Mouse (Mus musculus) G1E (cell line): ENCODE data around the gene Iqcd. TPM values are rescaled to one million over a fixed set of nuclear protein-coding genes. Genes with fewer than 3 reads are reported as not detected.

ENCODE experiments used
- ATAC-seq: 2 replicates; pipeline ENCODE4 v1.8.0; 2016; ENCODE audit warnings: mild to moderate bottlenecking; ENCODE audit not compliant: insufficient number of reproducible peaks, poor library complexity, low FRiP score, severe bottlenecking; ENCODE audit errors: extremely low read depth
- DNase-seq: peaks from one replicate; pipeline ENCODE4 v3.0.0; 2012; ENCODE audit warnings: low spot score
- H3K27me3 ChIP-seq: 2 replicates; pipeline ENCODE4 v1.6.1; 2012; ENCODE audit warnings: mild to moderate bottlenecking, low read length, inconsistent platforms; ENCODE audit not compliant: insufficient read depth
- H3K36me3 ChIP-seq: replicated peaks from 2 replicates; pipeline ENCODE3; 2012; ENCODE audit warnings: mild to moderate bottlenecking, inconsistent platforms
- H3K4me1 ChIP-seq: 2 replicates; pipeline ENCODE4 v1.6.1; 2012; ENCODE audit warnings: low read depth, low read length, inconsistent platforms, mixed read lengths; ENCODE audit not compliant: insufficient read depth
- H3K4me3 ChIP-seq: 2 replicates; pipeline ENCODE4 v1.5.1; 2012; ENCODE audit warnings: low read depth, mild to moderate bottlenecking, inconsistent platforms, low read length, moderate library complexity, mixed read lengths
- H3K9me3 ChIP-seq: replicated peaks from 2 replicates; pipeline ENCODE4 v1.6.1; 2012; ENCODE audit warnings: inconsistent platforms
- CTCF ChIP-seq: IDR thresholded peaks from 2 replicates; pipeline ENCODE4 v1.5.1; 2012; ENCODE audit warnings: low read depth, low read length, inconsistent platforms, mixed read lengths
- GATA1 ChIP-seq: IDR thresholded peaks from 2 replicates; pipeline ENCODE4 v1.6.1; 2012; ENCODE audit warnings: borderline replicate concordance, low read length, inconsistent platforms, mixed read lengths
- GATA2 ChIP-seq: IDR thresholded peaks from 2 replicates; pipeline ENCODE4 v1.6.1; 2012; ENCODE audit warnings: low read depth, low read length, inconsistent platforms, borderline replicate concordance
- POLR2AphosphoS5 ChIP-seq: IDR thresholded peaks from 2 replicates; pipeline ENCODE4 v1.6.1; 2012; ENCODE audit warnings: low read depth, low read length, inconsistent platforms; ENCODE audit not compliant: insufficient replicate concordance
- TAL1 ChIP-seq: conservative IDR thresholded peaks from 2 replicates; pipeline ENCODE4 v1.6.1; 2012; ENCODE audit warnings: low read depth, low read length, inconsistent platforms, mixed read lengths
- polyA plus RNA-seq: library from polyadenylated mRNA; stranded (reverse); fragments of >175 nt; gene quantifications from 2 replicates; pipeline ENCODE4 v1.2.3, GENCODE M21; 2012
- total RNA-seq, 2 experiments: library from RNA; stranded (forward) in 1 of 2; stranded (reverse) in 1 of 2; fragments of 200-1000 nt in 1 of 2; fragments of >200 nt in 1 of 2; fragmentation: Nextera tagmentation in 1 of 2; gene quantifications; 2 replicates each; pipeline ENCODE4 v1.2.3; 2014 to 2017

Gene Iqcd
- total and polyA plus RNA-seq, 3 experiments, result 0.60 to 1.2 TPM; not detected in 1

DNA sequence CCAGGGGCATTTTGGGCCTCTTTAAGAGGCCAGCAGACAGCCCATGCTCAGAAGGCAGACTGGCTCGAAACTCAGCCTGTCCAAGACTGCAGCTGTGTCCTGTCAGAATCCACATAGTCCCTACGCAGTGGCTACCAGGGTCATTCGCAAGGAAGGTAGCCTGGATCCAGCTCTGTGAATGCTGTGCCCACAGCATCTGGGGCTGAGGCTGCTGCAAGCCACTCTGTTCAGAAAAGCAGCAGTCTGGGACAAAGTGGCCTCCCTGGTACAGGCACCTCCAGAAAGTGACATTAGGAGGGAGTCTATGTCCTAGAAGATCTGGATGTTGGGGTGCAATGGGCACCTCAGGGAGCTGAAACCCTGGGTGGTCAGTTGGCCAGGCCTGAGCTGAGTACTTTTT, 19.0 kb upstream of the Iqcd start:
- DNase-seq (no peak), ATAC-seq (no peak)
- Histone ChIP-seq H3K4me3 (no peak overlapping the region), H3K36me3 (peaks cover 96% of the 10 kb centered on the region), H3K27me3 (no peaks in the 10 kb centered on the region), H3K9me3 (no peaks in the 10 kb centered on the region), H3K4me1 (peaks cover 19% of the 10 kb centered on the region)
- TF ChIP-seq GATA1 (no peak), POLR2AphosphoS5 (no peak), TAL1 (no peak), CTCF (no peak), GATA2 (no peak)

DNA sequence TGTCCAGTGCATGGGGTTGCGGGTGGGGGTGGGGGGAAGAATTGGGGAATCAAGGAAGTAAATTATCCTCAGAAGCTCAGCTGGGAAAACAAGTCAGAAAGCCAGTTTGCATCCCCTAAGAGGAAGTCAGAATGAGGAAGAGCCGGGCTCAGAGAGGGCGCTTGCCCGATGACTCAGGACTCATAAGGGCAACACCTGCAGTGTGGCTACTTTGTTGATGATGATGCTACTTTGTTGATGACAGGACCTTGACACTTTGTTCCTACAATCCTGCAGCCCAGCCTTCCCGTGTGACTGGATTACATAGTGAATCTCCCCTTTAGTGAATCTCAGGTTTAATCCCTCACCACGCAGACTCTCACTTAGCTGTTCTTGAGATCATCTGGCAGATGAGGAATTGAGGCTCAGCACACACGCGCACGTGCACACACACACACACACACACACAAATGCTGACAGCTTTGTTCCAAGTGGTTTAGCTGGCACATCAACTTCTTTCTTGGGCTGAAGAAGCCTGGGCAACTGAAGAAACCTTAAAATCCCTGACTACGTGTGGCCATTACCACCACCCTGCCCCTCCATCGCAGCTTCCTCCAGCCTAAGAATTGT, 18.4 kb upstream of the Iqcd start:
- Histone ChIP-seq H3K36me3 (peaks cover 95% of the 10 kb centered on the region), H3K9me3 (no peaks in the 10 kb centered on the region), H3K4me3 (no peak overlapping the region), H3K4me1 (peaks cover 20% of the 10 kb centered on the region), H3K27me3 (no peaks in the 10 kb centered on the region)
- DNase-seq (no peak), ATAC-seq (no peak)
- TF ChIP-seq GATA2, result no peak
- TF ChIP-seq GATA1, result no peak
- TF ChIP-seq CTCF, result no peak
- no peak for TF ChIP-seq POLR2AphosphoS5
- TF ChIP-seq TAL1, result no peak

DNA sequence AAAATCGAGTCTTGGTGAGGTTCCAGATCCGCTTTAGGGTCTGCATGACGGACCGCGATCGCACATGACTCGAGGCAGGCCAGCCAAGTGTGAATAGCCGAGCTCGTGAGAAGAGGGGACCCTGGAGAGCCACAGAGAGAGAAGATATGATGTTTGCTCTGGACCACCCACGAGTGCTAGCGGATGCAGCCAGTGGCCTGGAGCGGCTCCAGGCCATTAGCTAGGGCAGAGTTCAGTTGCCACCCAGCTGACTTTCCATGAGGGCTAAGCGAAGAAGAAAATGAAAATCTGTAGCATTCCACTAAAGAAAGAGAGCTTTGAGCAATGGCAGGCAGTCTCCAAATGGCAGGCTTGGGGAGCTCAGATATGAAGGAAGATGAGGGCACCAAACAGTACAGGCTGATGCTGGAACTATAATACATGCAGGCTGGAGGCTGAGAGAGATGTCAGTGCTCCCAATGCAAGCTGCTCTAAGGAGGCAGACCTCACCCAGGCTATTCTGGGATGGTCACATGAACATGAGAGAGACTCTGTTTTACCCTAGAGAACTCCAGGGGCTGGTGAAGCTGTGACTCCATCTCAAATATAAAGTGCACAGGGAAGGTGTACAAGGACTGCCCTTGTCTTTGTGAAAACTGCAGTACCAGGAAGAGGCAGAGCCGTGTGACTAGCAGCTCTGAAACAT, 17.6 kb upstream of the Iqcd start:
- no peak for ATAC-seq
- Histone ChIP-seq H3K4me1 (peaks cover 20% of the 10 kb centered on the region), H3K27me3 (no peaks in the 10 kb centered on the region), H3K4me3 (no peak overlapping the region), H3K36me3 (peaks cover 89% of the 10 kb centered on the region), H3K9me3 (no peaks in the 10 kb centered on the region)
- no peak for DNase-seq
- TF ChIP-seq GATA2 (no peak), TAL1 (no peak), POLR2AphosphoS5 (no peak), GATA1 (no peak), CTCF (no peak)

DNA sequence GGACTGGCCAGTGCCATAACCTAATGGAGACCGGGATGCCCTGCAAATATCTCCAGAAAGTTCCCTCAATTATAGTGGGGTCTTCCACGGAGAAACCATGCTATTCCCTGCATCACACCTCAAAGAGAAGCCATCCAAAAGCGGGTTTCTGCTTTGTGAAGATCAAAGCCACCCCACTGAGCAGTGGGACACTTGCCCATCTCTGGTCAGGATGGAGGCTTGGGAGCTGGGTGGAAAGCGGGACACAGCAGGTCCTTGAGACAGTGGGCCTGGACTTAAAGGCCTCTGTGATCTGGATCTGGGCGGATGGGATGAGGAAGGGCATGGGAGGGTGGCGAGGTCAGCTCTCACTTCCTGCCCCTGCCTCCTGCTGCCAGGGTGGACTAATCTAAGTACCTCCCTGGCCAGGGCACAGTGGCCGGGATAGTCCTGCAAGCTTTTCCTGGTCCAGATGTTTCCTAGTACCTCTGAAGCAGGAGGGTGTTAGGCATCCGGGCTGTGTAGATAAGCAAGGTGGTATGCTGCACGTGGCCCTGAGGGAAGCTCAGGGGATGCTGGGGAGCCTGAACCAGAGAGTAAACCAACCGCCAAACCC, 14.2 kb upstream of the Iqcd start:
- H3K27me3 ChIP-seq, result no peaks in the 10 kb centered on the region
- no peak for DNase-seq
- H3K4me3 ChIP-seq, result no peak overlapping the region
- H3K36me3 ChIP-seq, result peaks cover 86% of the 10 kb centered on the region
- H3K4me1 ChIP-seq, result peaks cover 50% of the 10 kb centered on the region
- TF ChIP-seq TAL1 (no peak), CTCF (no peak), POLR2AphosphoS5 (no peak), GATA2 (no peak), GATA1 (no peak)
- no peak for ATAC-seq
- no peaks in the 10 kb centered on the region for H3K9me3 ChIP-seq

DNA sequence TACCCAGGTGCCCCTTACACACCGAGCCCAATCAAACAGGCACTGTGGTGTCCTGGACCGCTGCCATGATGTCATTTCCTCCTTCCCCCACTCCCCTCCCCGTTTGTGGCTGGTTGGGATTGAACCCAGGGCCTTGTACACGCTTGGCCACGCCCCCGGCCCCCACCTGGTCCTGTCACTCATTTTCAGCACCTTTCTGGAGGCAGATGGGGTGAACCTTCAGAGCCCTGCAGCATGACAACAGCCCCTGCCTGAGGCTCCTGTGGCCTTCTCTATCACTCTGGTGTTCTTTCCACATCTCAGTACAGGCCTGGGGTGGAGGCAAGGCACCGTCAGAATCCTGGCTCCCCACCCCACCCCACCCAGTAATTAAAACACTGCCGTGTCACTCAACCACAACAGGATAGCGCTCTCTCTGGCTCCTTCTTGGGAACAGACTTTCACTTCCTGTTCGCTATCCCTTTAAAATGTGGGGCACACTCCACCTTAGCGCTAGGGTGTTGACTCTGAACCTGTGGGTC, 12.0 kb upstream of the Iqcd start:
- ATAC-seq (no peak; the same call in 1 of the 2 replicates), DNase-seq (no peak)
- Histone ChIP-seq H3K27me3 (no peaks in the 10 kb centered on the region), H3K36me3 (peaks cover 86% of the 10 kb centered on the region), H3K9me3 (no peaks in the 10 kb centered on the region), H3K4me1 (peaks cover 46% of the 10 kb centered on the region), H3K4me3 (peak overlapping the region; percentile 41; the same call in 1 of the 2 replicates)
- TF ChIP-seq GATA2 (no peak), TAL1 (no peak), GATA1 (no peak), CTCF (no peak), POLR2AphosphoS5 (no peak)

DNA sequence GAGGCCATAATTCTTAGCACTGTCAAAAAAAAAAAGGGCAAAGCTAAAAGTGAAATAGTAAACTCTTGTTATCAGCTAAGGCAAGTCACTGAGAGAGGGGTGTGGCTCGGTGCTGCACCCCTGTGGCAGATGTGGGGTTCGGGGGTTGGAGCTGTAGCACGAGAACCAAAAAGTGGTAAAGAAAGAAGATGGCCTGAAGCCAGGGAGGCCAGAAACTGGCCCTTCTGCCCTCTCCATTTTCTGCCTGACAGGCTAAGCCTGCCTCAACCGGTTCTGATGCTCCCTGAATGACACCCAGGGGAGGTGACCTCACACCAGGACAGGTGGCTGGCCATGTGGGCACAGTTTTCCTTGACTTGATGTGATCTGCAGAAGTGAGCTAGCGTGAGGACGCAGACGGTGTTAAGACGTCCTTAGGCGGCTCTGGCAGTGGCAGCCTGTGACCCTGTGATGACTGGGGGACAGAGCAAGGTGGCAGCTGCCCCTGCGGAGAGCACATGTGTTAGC, 10.8 kb upstream of the Iqcd start:
- no peaks in the 10 kb centered on the region for H3K27me3 ChIP-seq
- no peaks in the 10 kb centered on the region for H3K9me3 ChIP-seq
- no peak for TF ChIP-seq GATA2
- no peak for TF ChIP-seq GATA1
- H3K4me1 ChIP-seq, result peaks cover 46% of the 10 kb centered on the region
- peak; percentile 77 for ATAC-seq
- DNase-seq, result peak; percentile 71
- H3K4me3 ChIP-seq, result peak overlapping the region; percentile 62; the same call in 1 of the 2 replicates
- peaks cover 85% of the 10 kb centered on the region for H3K36me3 ChIP-seq
